Mouse (Mus musculus): ENCODE results near the gene Fam98c. TPM values are rescaled to one million over a fixed set of nuclear protein-coding genes. Genes with fewer than 3 reads are reported as not detected.

Gene Fam98c
- total RNA-seq (2023; ENCODE audit: inconsistent age), result 27.4 to 34.3 TPM (median 28.2 TPM) in 4 replicates

GRCm38 (mm10) chr7:29155838-29156782, at the start of gene Fam98c:
Fam98c (minus strand) TSS chr7:29156234.

GRCm38 (mm10) chr7:29180077-29180853, 24.2 kb upstream of the Fam98c start, which contains the start of gene Psmd8:
Psmd8 (minus strand) TSS chr7:29180701.

GRCm38 (mm10) chr7:29170066-29170754, 14.2 kb upstream of the Fam98c start, which contains the start of the genes Ggn and Spred3:
Ggn (plus strand) TSS chr7:29170210.
Spred3 (minus strand) TSS chr7:29170411.

GRCm38 (mm10) chr7:29134693-29135386, 21.2 kb downstream of the Fam98c start, which contains the start of gene Rasgrp4:
Rasgrp4 (plus strand) TSS chr7:29134851.

GRCm38 (mm10) chr7:29124970-29125369, 31.1 kb downstream of the Fam98c start, which contains the start of gene Ryr1:
Ryr1 (minus strand) TSS chr7:29125179.

Other genes with a start within 250 kb of the Fam98c start
- gene Actn4, start 193.9 kb downstream of the Fam98c start, total RNA-seq (2023; ENCODE audit: inconsistent age), result 120 to 137 TPM (median 132 TPM) in 4 replicates
- gene Eif3k, start 174.4 kb downstream of the Fam98c start, total RNA-seq (2023; ENCODE audit: inconsistent age), result 261 to 296 TPM (median 278 TPM) in 4 replicates
- gene Map4k1, start 174.2 kb downstream of the Fam98c start, total RNA-seq (2023; ENCODE audit: inconsistent age), result 348 to 381 TPM (median 367 TPM) in 4 replicates
- 0.39 to 0.64 TPM (median 0.42 TPM) in 4 replicates for gene Ryr1, start 31.1 kb downstream of the Fam98c start, total RNA-seq (2023; ENCODE audit: inconsistent age)
- gene Rasgrp4, start 21.4 kb downstream of the Fam98c start, total RNA-seq (2023; ENCODE audit: inconsistent age), result 2.6 to 6.3 TPM (median 3.7 TPM) in 4 replicates
- not detected in 4 replicates for gene Ggn, start 14.0 kb upstream of the Fam98c start, total RNA-seq (2023; ENCODE audit: inconsistent age)
- gene Spred3, start 14.2 kb upstream of the Fam98c start, total RNA-seq (2023; ENCODE audit: inconsistent age), result 2.1 to 3.2 TPM (median 2.7 TPM) in 4 replicates
- gene Psmd8, start 24.5 kb upstream of the Fam98c start, total RNA-seq (2023; ENCODE audit: inconsistent age), result 229 to 259 TPM (median 253 TPM) in 4 replicates
- 1.7 to 2.1 TPM (median 1.9 TPM) in 4 replicates for gene Catsperg1, start 57.8 kb upstream of the Fam98c start, total RNA-seq (2023; ENCODE audit: inconsistent age)
- gene Kcnk6, start 76.3 kb upstream of the Fam98c start, total RNA-seq (2023; ENCODE audit: inconsistent age), result 0.93 to 1.3 TPM (median 1.3 TPM) in 4 replicates
- 22.0 to 32.5 TPM (median 26.5 TPM) in 4 replicates for gene Yif1b, start 82.1 kb upstream of the Fam98c start, total RNA-seq (2023; ENCODE audit: inconsistent age)
- 0.69 to 4.9 TPM (median 2.4 TPM) in 4 replicates for gene 2200002D01Rik, start 92.2 kb upstream of the Fam98c start, total RNA-seq (2023; ENCODE audit: inconsistent age)
- 31.9 to 43.7 TPM (median 34.7 TPM) in 4 replicates for gene Spint2, start 125.7 kb upstream of the Fam98c start, total RNA-seq (2023; ENCODE audit: inconsistent age)
- gene Ppp1r14a, start 133.1 kb upstream of the Fam98c start, total RNA-seq (2023; ENCODE audit: inconsistent age), result not detected in 4 replicates
- gene Dpf1, start 147.7 kb upstream of the Fam98c start, total RNA-seq (2023; ENCODE audit: inconsistent age), result 0.16 to 1.6 TPM (median 0.87 TPM) in 4 replicates